Mouse (Mus musculus): ENCODE results near the gene Tcp11l1. TPM values are rescaled to one million over a fixed set of nuclear protein-coding genes. Genes with fewer than 3 reads are reported as not detected.

Tcp11l1 gene
- polyA plus RNA-seq, 1 experiment from 2014 or later, result 73.3 TPM

DNA sequence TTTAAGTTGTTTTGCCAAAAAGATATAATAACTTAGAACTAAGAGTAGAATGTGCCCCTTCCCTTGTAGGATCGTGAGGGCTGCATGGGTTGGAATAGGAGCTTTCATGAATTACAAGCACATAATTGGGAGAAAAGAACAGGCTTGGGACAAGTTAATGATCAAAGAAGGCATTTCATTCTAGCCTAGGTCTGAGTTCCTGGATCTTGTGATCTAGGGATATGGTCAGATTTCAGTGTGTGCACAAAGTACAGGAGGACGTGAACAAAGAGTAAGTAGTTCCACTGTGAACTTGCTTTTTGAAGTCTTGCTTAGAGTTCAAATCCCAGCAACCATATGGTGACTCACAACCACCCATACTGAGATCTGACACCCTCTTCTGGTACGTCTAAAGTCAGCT is 34.6 kb downstream of the Tcp11l1 start:
- H3K9ac ChIP-seq, result no peak overlapping the region
- WGBS, result 57% methylated on average over 3 of the region's 3 CpGs
- peaks cover 20% of the 10 kb centered on the region for H3K36me3 ChIP-seq
- H3K27ac ChIP-seq, result no peak overlapping the region
- no peak overlapping the region for H3K4me2 ChIP-seq
- no peaks in the 10 kb centered on the region for H3K27me3 ChIP-seq
- no peak for ATAC-seq (ENCODE audit: insufficient number of reproducible peaks, insufficient read depth, low FRiP score, low TSS enrichment, low read depth)
- no peak overlapping the region for H3K4me3 ChIP-seq
- no peaks in the 10 kb centered on the region for H3K4me1 ChIP-seq
- no peaks in the 10 kb centered on the region for H3K9me3 ChIP-seq

DNA sequence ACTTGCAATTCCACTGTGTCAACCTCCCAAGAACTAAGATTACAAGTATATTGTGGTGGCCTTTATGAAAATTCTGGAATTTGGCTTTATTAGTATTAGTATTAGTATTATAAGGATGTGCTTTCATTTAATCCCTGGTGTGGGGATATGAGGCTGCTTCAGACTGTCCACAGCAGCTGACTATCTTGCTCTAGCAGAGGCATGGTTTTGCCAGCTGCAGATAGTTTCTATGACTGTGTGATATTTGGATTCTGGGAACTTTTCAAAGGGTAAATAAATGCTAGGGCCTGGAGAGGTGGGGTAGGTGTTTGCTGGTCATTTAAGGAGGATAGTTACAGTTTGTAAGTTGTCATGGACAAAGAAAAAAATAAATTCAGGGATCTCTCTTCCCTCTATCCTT is 40.2 kb downstream of the Tcp11l1 start:
- no peak overlapping the region for H3K4me2 ChIP-seq
- no peak overlapping the region for H3K4me3 ChIP-seq
- no peak for ATAC-seq (ENCODE audit: insufficient number of reproducible peaks, insufficient read depth, low FRiP score, low TSS enrichment, low read depth)
- H3K9me3 ChIP-seq, result no peaks in the 10 kb centered on the region
- H3K4me1 ChIP-seq, result no peaks in the 10 kb centered on the region
- H3K36me3 ChIP-seq, result 0 out of 2 replicates have a peak, but pooled peaks cover 12% of the 10 kb centered on the region
- H3K27me3 ChIP-seq, result no peaks in the 10 kb centered on the region
- H3K27ac ChIP-seq, result no peak overlapping the region
- H3K9ac ChIP-seq, result no peak overlapping the region

GRCm38 (mm10) chr2:104669122-104669804 is 42.7 kb downstream of the Tcp11l1 start:
- no peak overlapping the region for H3K9ac ChIP-seq
- no peaks in the 10 kb centered on the region for H3K9me3 ChIP-seq
- WGBS, result 86% methylated on average over 6 of the region's 6 CpGs
- no peaks in the 10 kb centered on the region for H3K4me1 ChIP-seq
- H3K27me3 ChIP-seq, result no peaks in the 10 kb centered on the region
- H3K4me2 ChIP-seq, result no peak overlapping the region
- peaks cover 32% of the 10 kb centered on the region for H3K36me3 ChIP-seq
- H3K4me3 ChIP-seq, result no peak overlapping the region
- no peak for ATAC-seq (ENCODE audit: insufficient number of reproducible peaks, insufficient read depth, low FRiP score, low TSS enrichment, low read depth)
- no peak overlapping the region for H3K27ac ChIP-seq

DNA sequence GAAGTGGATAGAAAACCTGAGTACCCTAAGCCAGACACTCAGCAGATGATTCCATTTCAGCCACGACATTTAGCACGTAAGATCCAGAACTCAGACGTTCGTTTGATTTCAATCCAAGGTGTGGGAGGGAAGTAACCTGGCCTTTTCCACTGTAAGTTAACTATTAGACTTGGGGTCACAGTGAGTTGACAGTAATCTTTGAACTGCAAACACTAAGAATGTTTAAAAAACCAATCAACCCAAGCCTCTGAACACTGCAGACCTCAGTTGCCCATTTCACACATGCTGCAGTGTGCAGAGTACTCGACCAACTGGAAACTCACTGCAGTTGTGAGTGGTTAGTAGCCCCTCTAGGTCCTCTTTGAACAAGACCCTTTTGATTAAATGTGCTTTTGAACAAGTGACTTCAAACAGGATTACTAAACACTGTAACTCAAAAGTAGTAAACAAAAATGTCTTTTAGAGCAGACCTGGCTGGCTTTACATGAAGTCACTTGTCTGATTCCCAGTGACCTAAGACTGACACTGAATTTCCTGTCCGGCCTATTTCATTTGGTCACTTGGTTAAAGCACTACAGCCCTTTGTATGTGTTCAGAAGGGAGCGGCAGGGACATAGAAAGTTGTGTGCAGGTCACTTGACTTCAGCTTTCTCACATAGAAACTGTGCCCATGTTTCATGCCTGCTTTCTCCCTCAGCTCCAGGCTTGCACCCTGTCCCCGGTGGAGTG is 48.4 kb downstream of the Tcp11l1 start:
- Histone ChIP-seq H3K4me3 (no peak overlapping the region), H3K4me2 (no peak overlapping the region), H3K27me3 (no peaks in the 10 kb centered on the region), H3K36me3 (peaks cover 63% of the 10 kb centered on the region), H3K4me1 (no peaks in the 10 kb centered on the region), H3K9me3 (no peaks in the 10 kb centered on the region), H3K27ac (no peak overlapping the region), H3K9ac (no peak overlapping the region)
- WGBS, result 90% methylated on average over 8 of the region's 8 CpGs
- ATAC-seq (ENCODE audit: insufficient number of reproducible peaks, insufficient read depth, low FRiP score, low TSS enrichment, low read depth), result no peak

GRCm38 (mm10) chr2:104658659-104659058 is 53.3 kb downstream of the Tcp11l1 start:
- Histone ChIP-seq H3K9ac (no peak overlapping the region), H3K4me3 (no peak overlapping the region), H3K27ac (no peak overlapping the region), H3K4me1 (no peaks in the 10 kb centered on the region), H3K9me3 (no peaks in the 10 kb centered on the region), H3K36me3 (peaks cover 75% of the 10 kb centered on the region), H3K4me2 (no peak overlapping the region), H3K27me3 (no peaks in the 10 kb centered on the region)
- no peak for ATAC-seq (ENCODE audit: insufficient number of reproducible peaks, insufficient read depth, low FRiP score, low TSS enrichment, low read depth)
- 84% methylated on average over 1 of the region's 1 CpGs for WGBS

GRCm38 (mm10) chr2:104615985-104616711 is 95.8 kb downstream of the Tcp11l1 start:
- no peak for ATAC-seq (ENCODE audit: insufficient number of reproducible peaks, insufficient read depth, low FRiP score, low TSS enrichment, low read depth)
- WGBS, result 91% methylated on average over 4 of the region's 4 CpGs

GRCm38 (mm10) chr2:104614786-104615185 is 97.2 kb downstream of the Tcp11l1 start:
- 88% methylated on average over 3 of the region's 3 CpGs for WGBS
- Histone ChIP-seq H3K4me2 (no peak overlapping the region), H3K27ac (no peak overlapping the region), H3K4me1 (no peaks in the 10 kb centered on the region), H3K9ac (no peak overlapping the region), H3K36me3 (peaks cover 14% of the 10 kb centered on the region), H3K4me3 (no peak overlapping the region), H3K9me3 (0 out of 2 replicates have a peak, but pooled peaks cover 3% of the 10 kb centered on the region), H3K27me3 (no peaks in the 10 kb centered on the region)
- ATAC-seq (ENCODE audit: insufficient number of reproducible peaks, insufficient read depth, low FRiP score, low TSS enrichment, low read depth), result no peak

More at GRCm38 (mm10) chr2:104615985-104616711, 95.8 kb downstream of the Tcp11l1 start:
- no peak overlapping the region for H3K4me3 ChIP-seq
- peaks cover 14% of the 10 kb centered on the region; the same call in 1 of the 2 replicates for H3K36me3 ChIP-seq
- no peaks in the 10 kb centered on the region for H3K27me3 ChIP-seq
- H3K4me2 ChIP-seq, result no peak overlapping the region
- H3K4me1 ChIP-seq, result no peaks in the 10 kb centered on the region
- 0 out of 2 replicates have a peak, but pooled peaks cover 3% of the 10 kb centered on the region for H3K9me3 ChIP-seq
- no peak overlapping the region for H3K27ac ChIP-seq
- no peak overlapping the region for H3K9ac ChIP-seq

Other genes starting within 250 kb of the Tcp11l1 start
- gene Hipk3, start 217.7 kb downstream of the Tcp11l1 start, polyA plus RNA-seq (2015; fragmentation: Nextera tagmentation; extraction: Ambion mirVana), result 12.8 and 14.9 TPM in 2 replicates
- 88.2 and 94.8 TPM in 2 replicates for gene Cstf3, start 121.6 kb downstream of the Tcp11l1 start, polyA plus RNA-seq (2015; fragmentation: Nextera tagmentation; extraction: Ambion mirVana)
- gene Pin1rt1, start 4.2 kb upstream of the Tcp11l1 start, polyA plus RNA-seq (2015; fragmentation: Nextera tagmentation; extraction: Ambion mirVana), result not detected in 2 replicates
- gene Depdc7, start 30.7 kb upstream of the Tcp11l1 start, polyA plus RNA-seq (2015; fragmentation: Nextera tagmentation; extraction: Ambion mirVana), result 4.1 and 5.3 TPM in 2 replicates
- 13.5 and 14.2 TPM in 2 replicates for gene Qser1, start 104.6 kb upstream of the Tcp11l1 start, polyA plus RNA-seq (2015; fragmentation: Nextera tagmentation; extraction: Ambion mirVana)
- 2.8 and 3.0 TPM in 2 replicates for gene Prrg4, start 137.7 kb upstream of the Tcp11l1 start, polyA plus RNA-seq (2015; fragmentation: Nextera tagmentation; extraction: Ambion mirVana)
- gene Ccdc73, start 155.6 kb upstream of the Tcp11l1 start, polyA plus RNA-seq (2015; fragmentation: Nextera tagmentation; extraction: Ambion mirVana), result 9.5 and 11.2 TPM in 2 replicates

All from embryonic facial prominence, embryonic 13.5 days (tissue).